Mouse (Mus musculus): ENCODE data around the gene Rras.
A peak's percentile ranks its signal among the peaks of the same experiment; 100 is the strongest.

Gene Rras

DNA sequence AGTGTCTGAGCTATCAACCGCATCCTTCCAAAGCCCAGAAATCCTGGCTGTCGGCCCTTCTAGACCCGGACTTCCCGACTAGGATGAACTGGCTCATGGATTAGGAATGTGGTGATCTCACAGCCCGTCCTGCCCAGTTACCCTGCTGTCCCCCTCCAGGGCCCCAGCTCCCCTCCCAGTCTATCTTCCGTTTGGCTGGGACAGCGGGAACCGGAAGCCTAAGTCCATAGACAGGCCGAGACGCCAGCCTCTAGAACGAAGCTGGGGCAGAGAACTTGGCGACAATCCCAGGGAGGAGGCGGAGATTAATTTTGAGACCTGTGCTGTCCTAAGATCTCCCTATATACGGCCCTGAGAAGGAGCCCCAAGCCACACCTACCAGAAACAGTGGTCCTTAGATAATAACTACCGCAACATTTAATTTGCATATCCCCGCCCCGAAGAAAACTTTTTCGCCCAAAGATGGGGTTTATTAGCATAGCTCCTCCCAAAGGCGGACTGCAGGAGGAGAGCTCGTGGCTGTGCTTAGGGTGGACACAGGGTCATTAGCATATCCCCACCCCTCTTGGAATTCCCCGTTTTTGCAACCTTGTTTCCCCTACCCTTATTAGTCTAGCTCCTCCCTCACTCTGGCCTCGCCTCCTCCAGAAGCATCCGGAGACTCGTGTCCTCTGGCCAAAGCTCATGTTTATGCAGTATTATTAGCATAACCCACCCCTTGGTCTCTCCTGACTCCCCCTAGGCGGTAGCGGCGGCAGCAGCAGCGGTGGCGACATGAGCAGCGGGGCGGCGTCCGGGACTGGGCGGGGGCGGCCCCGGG is at the start of gene Rras:
Gene Rras, plus strand, starts transcription at position 720 of the 820 bp plus-strand sequence.
- DNase-seq (ENCODE audit: low spot score in 2 of 2) = peak; percentile 44 to 69

DNA sequence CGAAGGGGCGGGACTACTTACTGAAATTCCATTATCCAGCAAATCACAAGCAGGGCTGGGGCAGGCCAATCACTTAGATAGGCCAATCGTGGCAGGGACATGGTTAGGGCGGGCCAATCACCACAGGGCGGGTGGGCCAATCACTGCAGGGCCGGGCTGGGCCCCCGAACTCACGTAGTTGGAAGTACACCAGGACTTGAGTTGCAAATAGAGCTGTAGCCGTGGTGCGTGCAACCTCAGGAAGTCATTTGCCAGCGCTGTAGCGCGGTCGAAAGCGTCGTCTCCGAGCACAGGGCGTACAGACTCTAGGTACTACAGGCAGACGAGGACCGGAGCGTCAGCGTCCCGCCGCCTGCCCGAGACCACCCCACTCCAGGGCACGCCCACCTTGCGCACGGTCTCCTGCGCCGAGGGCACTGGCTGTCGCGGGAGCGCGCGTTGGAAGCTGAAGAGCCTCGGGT is 47.5 kb upstream of the Rras start:
- DNase-seq (ENCODE audit: low spot score in 2 of 2) = peak; percentile 52 to 67

DNA sequence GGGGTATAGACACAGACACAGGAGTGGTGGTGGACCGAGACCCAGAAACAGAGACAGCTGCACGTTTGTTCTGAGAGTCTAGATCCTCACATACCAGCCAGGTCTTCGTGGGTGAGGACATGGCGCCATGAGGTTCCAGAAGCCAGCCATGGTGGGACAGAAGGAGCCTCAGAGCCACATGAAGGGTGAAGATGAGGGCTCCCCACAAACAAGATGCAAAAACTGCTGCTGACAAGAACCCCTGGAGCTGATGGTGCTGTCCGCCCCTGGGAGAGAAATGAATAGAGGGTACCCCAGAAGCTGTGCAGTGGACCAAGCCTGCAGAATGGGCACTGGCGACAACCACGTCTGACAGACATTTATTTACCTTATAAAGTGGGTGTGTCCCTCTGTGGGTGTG is 46.6 kb upstream of the Rras start:
- DNase-seq (ENCODE audit: low spot score in 2 of 2) = no peak

DNA sequence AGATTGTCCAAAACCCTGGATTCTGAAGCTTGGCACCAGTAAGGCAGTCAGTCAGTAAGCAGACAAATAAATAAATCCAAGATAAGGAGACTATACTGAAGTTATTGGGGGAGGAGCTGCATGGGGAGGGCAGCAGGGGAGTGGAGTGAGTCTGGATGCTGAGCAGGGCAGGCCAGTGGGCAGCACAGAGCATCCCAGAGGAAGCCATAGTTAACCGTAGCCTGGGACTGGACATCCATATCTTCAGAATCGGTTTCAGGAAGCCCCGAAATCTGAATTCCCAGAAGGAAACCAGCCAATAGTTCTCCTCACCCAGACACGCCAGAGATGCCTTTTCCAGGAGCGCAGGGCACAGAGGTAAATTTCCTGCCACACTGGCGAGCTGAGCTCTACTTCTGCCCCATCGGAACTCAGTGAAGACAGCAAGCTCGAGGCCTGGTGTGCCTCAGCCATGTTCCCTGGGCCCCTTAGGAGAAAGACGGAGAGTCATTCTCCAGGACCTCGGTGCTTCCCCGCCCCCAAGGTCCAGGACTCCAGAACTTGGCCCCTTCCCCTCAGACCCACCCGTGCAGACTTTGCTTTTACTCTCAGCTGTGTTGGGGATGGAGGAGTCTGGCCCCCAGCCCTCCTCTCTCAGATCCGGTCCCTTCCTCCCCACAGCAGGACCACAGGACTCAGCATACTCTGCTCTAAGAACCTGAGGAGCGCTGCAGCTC is 44.2 kb upstream of the Rras start:
- DNase-seq (ENCODE audit: low spot score in 2 of 2) = no peak

DNA sequence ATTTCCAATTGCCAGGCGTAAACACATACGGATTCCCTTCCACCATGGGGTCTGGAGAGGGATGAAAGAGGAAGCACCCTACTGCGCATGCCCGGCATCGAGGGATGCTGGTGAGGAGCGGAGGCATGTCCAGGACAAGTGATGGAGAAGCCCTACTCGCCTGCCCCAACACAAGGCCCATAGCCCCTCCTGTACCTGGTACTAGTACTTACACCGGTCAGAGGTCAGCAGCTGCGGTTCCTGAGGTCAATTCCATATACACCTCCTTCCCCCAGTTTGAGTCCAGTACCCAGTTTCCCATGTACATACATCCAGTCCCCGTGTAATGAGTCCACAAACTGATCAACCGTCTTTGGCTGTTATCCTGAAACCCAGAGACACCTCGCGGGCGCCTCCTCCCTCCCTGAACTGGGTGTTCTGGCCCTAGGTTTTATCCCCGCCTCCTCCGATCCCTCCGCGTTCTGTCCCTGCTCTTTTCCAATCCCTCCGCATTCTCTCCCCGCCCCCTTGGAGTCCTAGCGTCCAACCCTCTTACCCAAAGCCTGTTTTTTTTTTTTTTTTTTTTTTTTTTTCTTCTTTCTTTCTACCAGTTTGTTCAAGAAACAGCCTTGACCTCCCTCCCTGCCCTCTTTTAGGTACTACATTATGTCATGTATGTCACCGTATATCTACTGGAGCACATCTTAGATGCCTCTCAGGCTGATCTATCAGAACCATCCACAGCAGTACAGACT is 43.2 kb upstream of the Rras start, which contains the start of gene Cpt1c:
Gene Cpt1c, minus strand, starts transcription at position 469 of the 734 bp plus-strand sequence.
- peak; percentile 74 to 78 for DNase-seq (ENCODE audit: low spot score in 2 of 2)

DNA sequence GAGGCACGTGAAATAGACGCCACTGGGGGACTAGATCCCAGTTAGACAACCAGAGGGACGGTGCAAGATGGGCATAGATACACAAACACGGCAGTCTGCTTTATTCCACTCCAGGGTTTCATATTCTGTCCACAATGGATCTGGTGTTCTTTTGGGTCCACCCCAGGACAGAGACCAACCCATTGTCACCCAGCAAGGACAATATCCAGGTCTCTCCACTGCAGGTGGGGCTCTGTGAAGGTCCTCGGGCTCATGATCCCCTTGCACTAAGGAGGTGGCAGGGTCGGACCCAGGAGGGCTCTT is 42.7 kb upstream of the Rras start:
- no peak for DNase-seq (ENCODE audit: low spot score in 2 of 2)

DNA sequence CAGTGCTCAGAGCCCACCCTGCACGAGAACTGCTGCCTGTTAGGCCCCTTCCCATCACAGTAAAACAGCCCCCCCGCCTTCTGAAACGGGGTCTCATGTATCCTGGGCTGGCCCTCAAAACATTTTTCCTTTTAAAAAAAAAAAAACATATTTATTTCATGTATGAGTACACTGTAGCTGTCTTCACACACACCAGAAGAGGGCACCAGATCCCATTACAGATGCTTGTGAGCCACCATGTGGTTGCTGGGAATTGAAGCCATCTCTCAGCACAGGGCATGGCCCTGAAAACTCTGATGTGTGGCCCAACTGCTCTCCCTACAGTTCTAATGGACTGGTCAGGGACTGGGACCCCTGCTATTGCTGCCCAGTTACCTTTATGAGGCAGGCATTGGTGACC is 39.5 kb upstream of the Rras start:
- no peak for DNase-seq (ENCODE audit: low spot score in 2 of 2)

DNA sequence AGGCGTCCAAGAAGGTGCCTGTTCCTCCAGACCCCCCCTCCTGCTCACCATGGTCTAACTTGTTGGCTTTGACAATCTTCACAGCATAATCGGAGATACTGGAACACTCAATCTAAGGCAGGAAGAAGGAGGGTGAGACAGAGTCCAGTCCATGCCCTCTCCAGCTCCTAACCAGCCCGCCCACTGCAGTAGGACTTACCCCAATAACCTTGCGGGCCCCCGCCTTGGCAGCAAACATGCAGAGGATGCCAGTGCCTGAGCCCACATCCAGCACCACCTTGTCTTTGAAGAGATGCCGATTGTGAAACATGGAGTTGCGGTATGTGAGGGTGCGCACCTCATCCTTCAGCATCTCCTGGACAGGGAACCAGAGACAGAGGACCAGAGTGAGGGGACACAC is 36.2 kb upstream of the Rras start:
- DNase-seq (ENCODE audit: low spot score in 2 of 2) = no peak

DNA sequence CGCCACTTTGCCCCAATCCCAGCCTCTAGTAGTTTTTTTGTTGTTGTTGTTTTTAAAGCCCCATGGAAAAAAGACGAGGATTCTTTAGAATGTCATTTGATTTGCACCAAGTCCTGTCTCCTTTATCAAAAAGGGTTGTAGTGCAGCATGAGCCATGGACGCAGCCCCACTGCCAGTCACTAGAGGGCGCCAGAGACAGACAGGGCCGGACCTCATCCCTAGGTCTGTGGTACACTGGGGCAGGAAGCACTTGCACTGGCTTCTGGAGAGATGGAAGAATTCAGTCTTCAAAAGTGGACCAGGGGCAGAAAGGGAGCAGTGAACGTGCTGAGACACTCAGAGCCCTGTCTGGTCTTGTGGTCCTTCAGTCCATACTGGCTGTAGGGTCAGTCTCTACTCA is 34.7 kb upstream of the Rras start:
- peak; percentile 76 to 78 for DNase-seq (ENCODE audit: low spot score in 2 of 2)

DNA sequence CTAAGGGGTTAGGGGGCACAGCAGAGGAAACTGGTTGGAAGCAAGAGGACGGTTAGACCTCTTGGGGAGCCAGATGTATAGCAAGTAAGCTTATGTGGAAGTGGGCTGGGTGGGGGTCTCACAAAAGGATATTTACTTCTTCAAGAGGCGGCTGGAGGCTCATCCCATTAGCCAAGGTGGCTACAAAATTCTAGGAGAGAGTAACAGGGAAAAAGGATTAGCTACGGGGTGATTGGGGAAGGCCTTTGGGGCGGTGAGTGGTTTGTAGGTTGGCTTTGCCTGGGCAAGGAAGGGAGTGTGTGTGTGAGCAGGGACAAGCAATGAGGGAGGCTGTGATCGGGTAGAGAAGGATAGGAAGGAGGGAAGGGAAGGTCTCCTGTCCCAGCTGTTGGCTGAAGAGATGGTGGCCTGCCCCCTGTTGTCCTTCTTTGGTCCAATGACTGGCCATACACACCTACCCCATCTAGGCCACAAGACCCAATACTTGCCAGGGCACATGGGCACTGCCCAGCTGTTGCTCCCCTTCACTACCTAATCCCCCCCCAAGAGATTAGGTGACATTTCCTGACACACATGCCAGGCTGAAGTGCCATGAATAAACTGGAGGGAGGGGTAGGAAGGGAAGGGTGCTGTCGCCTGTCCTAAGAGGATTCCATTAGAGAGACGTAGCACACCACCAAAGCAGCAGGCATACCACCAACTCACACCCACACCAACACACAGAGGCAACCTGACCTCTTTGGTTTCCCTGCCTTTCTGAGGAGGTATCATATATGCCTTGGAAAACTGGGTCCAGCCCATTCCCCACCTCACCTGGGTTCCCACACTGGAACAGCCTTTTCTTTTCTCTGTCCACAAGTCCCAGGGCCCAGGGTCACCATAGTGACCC is 33.6 kb upstream of the Rras start:
- DNase-seq (ENCODE audit: low spot score in 2 of 2) = no peak

DNA sequence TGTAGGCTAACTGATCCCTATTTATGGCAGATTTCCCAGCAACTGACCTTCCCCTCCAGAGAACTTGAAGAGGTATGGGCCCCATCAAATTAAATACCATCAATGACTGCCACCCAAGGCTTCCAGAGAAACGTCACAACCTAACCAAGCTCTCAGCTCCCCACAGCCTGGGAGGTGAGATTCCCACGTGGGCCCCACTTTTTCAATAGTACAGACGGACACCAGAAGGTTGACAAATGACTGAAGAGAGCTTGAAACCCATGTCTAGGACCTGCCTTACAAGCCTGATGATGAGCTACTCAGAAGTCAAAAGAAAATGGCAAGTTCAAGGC is 33.0 kb upstream of the Rras start:
- no peak for DNase-seq (ENCODE audit: low spot score in 2 of 2)

DNA sequence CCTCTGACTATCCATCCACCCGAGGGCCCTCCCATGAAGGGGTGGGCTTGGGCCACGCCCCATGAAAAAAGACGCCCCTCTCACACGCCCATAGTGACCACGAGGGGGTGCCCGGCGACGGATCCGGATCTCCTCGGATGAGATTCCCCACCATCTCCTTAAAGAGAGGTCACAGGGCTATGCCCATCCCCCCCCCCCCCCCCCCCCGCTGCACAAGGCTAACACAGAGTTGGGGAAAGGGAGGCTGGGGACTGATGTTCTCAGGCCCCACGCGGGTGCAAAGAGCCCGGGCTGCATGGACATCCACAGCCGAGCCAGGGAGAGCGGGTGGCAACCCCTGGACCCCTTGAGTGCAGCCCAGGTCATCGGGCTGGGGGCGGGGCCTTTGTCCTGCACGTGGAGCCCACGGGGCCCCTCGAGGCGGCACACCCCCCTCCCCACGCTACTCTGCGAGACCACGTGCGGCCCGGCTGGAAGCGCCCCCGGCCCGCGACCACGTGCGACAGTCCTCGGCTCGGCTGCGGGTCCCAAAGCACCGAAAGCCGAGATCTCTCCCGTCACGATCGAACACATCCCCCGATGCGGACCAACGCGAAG is 32.1 kb upstream of the Rras start:
- DNase-seq (ENCODE audit: low spot score in 2 of 2) = no peak

DNA sequence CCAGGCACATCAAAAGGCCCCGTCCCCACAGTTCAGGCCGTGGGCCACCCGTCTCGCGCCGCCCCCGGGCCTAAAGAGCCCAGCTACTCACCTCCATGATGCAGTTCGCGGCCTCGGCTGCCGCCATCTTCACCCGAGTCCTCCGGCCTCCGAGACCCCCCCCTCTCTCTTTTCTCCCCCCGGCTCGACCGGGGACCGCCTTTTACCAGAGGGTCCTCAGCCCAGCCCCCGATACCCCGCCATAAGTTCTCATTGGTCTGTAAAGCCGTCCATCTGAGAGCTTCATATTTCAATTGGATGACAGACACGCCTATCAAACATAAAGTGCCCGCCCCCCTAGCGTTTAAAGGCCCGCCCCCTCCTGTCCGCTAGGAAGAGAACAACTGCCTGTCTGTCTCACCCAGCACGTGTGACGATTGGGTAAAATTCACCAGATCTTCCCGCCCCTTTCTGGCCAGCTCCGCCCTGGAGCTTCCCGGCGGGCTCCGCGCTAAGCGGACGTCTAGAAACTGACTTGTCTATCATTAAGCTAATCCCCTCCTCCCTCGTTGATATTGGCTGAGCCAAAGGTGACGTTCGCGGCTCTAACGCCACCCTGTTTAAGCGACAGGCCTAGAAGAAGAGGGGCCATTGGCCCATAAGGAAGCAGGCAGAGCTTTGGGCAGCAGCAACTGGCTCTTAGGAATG is 31.4 kb upstream of the Rras start, which contains the start of gene Prmt1:
Gene Prmt1, minus strand, starts transcription at position 377 of the 687 bp plus-strand sequence.
- DNase-seq (ENCODE audit: low spot score in 2 of 2) = peak; percentile 91 to 97

DNA sequence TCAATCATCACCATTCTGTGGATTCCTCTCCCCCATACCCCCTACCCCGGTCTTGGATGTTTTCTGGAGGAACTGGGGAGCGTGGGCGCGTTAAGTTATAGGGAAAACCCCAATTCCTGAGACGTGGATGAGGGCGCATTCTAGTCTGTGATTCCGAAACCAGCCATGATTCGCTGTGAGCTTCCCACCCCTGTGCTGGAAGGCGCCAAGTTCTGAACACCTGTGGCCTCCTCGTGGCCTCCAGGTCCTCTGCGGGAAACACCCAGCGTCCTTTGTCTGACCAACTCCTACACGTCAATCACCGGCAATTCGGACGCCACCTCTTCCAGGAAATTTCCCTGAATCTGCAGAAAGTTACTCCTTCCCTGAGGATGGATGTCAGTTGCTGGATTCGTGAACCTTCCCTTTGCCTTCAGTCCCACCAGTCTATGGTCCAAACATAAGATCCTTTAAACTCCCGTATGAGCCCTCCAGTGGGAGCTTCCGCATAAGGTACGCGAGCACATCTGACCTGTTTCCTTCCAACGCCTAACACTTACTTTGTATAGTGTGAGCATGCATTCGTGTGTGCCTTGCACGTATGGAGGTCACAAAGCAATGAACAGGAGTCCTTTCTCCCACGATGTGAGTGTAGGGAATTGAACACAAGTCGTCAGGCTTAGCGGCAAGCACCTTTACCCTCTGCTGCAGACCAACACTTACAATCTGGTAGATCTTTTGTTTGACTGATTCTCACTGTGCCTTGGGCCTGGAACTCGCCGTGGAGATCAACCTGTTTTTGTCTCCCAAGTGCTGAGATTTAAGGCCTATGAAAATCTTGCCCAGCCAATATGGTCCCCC is 30.7 kb upstream of the Rras start:
- DNase-seq (ENCODE audit: low spot score in 2 of 2) = no peak

DNA sequence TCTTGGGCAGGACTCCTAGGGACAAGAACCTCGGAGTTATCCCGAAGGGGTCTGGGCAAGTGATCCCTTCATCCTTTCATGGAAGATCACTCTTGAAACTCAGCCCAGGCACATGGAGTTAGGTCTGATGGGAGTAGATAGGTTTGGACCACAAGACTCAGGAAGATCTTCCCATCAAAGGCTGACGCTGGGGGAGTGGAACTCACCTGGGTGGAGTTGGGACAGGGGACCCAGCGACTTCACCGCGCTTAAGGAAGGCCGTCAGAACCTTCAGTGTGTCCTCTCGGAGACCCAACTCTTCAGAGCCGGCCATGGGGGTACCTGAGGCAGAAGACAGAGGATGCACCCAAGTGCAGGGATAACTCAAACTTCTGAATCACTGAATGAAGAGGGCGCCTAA is 21.1 kb upstream of the Rras start:
- no peak for DNase-seq (ENCODE audit: low spot score in 2 of 2)

DNA sequence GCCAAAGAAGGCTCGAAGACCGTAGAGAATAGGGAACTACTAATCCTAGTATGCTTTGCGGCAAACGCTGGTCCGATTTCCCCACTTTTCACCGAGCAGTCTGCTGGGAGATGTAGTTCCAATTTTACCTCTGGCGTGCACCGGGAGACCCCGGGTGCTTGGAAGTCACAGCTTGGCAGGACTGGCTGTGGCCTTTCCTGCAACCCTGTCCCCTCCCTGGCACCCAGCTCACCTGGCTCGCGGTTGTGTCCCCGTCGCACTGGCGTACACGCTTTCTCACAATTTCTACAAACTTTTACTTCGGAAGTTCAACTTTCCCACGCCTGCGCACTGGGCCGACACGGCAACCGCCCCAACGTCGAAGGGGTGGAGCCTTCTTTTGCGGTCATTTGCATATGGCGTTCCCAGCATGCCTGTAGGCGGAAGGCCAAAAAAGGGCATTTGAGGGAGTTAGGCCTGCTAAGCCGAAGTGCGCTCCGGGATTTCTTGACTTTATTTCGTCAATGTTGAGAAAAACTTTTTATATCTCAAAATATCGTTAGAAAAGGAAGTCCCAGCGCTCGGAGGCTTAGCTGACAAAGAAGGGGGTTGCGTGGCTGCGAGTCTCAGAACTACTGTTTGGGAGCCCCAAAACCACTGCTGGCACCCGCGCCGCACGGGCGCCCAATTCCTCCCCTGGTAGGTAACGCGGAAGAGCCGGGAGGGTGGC is 20.4 kb upstream of the Rras start, which contains the start of gene Irf3:
Gene Irf3, plus strand, starts transcription at position 418 of the 709 bp plus-strand sequence.
- peak; percentile 91 to 94 for DNase-seq (ENCODE audit: low spot score in 2 of 2)

DNA sequence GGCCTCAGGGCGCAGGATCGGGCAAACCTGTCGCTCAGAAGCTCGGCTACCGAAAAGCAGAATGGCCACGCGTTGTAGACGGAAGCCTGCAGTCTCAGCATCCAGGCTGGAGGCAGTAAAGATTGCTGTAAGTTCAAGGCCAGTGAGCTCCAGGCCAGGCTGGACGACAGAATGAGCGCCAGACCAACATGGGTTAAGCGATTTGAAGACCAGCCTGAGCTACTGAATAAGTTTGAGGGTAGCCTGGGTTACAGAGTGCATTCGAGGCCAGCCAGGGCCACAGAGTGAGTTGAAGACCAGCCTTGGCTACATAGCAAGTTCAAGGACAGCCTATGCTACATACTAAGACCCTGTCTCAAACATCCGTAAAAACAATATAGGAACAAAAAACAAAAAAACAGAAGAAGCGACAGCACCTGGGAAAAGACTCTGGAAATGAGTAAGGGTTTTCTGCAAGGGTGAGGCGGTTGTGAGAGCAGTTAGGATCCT is 19.8 kb upstream of the Rras start:
- no peak for DNase-seq (ENCODE audit: low spot score in 2 of 2)

DNA sequence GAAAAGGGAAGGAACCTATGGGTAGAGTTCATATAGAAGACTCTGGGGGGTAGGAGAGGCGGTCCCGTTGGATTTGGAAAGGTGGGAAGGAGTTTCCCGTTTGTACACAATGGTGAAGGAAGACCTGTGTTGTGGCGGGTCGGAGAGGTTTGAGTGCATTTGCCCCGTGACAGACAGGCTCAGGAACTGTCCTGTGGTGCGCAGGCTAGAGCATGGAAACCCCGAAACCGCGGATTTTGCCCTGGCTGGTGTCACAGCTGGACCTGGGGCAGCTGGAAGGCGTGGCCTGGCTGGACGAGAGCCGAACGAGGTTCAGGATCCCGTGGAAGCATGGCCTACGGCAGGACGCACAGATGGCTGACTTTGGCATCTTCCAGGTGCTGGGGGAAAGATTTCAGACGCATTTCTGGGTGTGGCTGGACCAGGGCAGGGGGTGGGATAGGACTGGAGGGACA is 19.2 kb upstream of the Rras start, which contains the start of gene Bcl2l12:
Gene Bcl2l12, minus strand, starts transcription at position 212 of the 455 bp plus-strand sequence.
- DNase-seq (ENCODE audit: low spot score in 2 of 2) = no peak
